Mouse (Mus musculus) mouse trophoblast stem cell (cell line): ENCODE data around the gene Bola1.
"Not testable (repeated sequence)": the region's sequence is repeated elsewhere in the genome, so short reads cannot be mapped to it uniquely, and the experiment has no call there.

Source experiments
- in situ Hi-C, 2 experiments: fragments of 300-500 bp; cut with MseI, MboI; formaldehyde crosslinking; loops; 2 replicates in 1 of 2; 3 replicates in 1 of 2; pipeline ENCODE4 v1.15.1; 2025

Gene Bola1

GRCm38 (mm10) chr3:96219661-96220130, at the start of gene Bola1, which contains the start of gene Hist2h2ab:
Gene Bola1 (minus strand): TSS chr3:96219709.
Gene Hist2h2ab (plus strand): TSS chr3:96219865.
- in situ Hi-C loops: no loop called here

- in situ Hi-C loops: not testable (repeated sequence)
Observed at GRCm38 (mm10) chr3:96268776-96269378, 49.4 kb upstream of the Bola1 start.

- in situ Hi-C loops: no loop called here
Observed at GRCm38 (mm10) chr3:96268051-96268775, 48.7 kb upstream of the Bola1 start, which contains the start of gene Hist2h3b. Gene Hist2h3b (plus strand): TSS chr3:96268654.

GRCm38 (mm10) chr3:96267541-96267940, 48.0 kb upstream of the Bola1 start:
- in situ Hi-C loops: no loop called here

- in situ Hi-C loops: no loop called here
Observed at GRCm38 (mm10) chr3:96266132-96266710, 46.7 kb upstream of the Bola1 start.

GRCm38 (mm10) chr3:96264404-96264949, 45.0 kb upstream of the Bola1 start:
- in situ Hi-C loops: no loop called here

- in situ Hi-C loops: no loop called here
Observed at GRCm38 (mm10) chr3:96263558-96264403, 44.3 kb upstream of the Bola1 start.

- in situ Hi-C loops: no loop called here
Observed at GRCm38 (mm10) chr3:96262979-96263550, 43.6 kb upstream of the Bola1 start, which contains the start of gene Hist2h4. Gene Hist2h4 (minus strand): TSS chr3:96263311.

GRCm38 (mm10) chr3:96262216-96262875, 42.8 kb upstream of the Bola1 start:
- in situ Hi-C loops: no loop called here

- in situ Hi-C loops: no loop called here
Observed at GRCm38 (mm10) chr3:96261623-96262022, 42.1 kb upstream of the Bola1 start.

GRCm38 (mm10) chr3:96260220-96260619, 40.7 kb upstream of the Bola1 start:
- in situ Hi-C loops: no loop called here

GRCm38 (mm10) chr3:96257190-96257589, 37.7 kb upstream of the Bola1 start:
- in situ Hi-C loops: no loop called here

- in situ Hi-C loops: no loop called here
Observed at GRCm38 (mm10) chr3:96255926-96256593, 36.6 kb upstream of the Bola1 start.

GRCm38 (mm10) chr3:96254683-96255355, 35.3 kb upstream of the Bola1 start:
- in situ Hi-C loops: no loop called here

- in situ Hi-C loops: no loop called here
Observed at GRCm38 (mm10) chr3:96251787-96252186, 32.3 kb upstream of the Bola1 start.

- in situ Hi-C loops: no loop called here
Observed at GRCm38 (mm10) chr3:96250890-96251289, 31.4 kb upstream of the Bola1 start.

GRCm38 (mm10) chr3:96249034-96249345, 29.5 kb upstream of the Bola1 start:
- in situ Hi-C loops: no loop called here

GRCm38 (mm10) chr3:96248141-96249033, 28.9 kb upstream of the Bola1 start:
- in situ Hi-C loops: no loop called here
